Mouse (Mus musculus) forebrain, postnatal 0 days (tissue): Measurements from ENCODE around the gene Sass6. TPM values are rescaled to one million over a fixed set of nuclear protein-coding genes. Genes with fewer than 3 reads are reported as not detected.

Source experiments
- ATAC-seq: fragments of 200-750 bp; cut with Nextera tagmentation; 2 replicates; pipeline ENCODE4 v1.8.0; 2017; ENCODE audit warnings: mild to moderate bottlenecking, moderate library complexity
- DNase-seq: peaks from one replicate; pipeline ENCODE4 v3.0.0-alpha.2; 2015
- H3K27ac ChIP-seq: fragments of 300-500 bp; sonication (generic); 2 replicates; pipeline ENCODE4 v1.5.1; 2014; ENCODE audit warnings: low read depth, mild to moderate bottlenecking, antibody characterized with exemption, low read length, moderate library complexity, mixed read lengths
- H3K27me3 ChIP-seq: fragments of 300-500 bp; sonication (generic); 2 replicates; pipeline ENCODE4 v1.6.1; 2014; ENCODE audit warnings: mild to moderate bottlenecking, low read length, mixed read lengths; ENCODE audit not compliant: insufficient read depth
- H3K36me3 ChIP-seq: fragments of 300-500 bp; sonication (generic); 2 replicates; pipeline ENCODE4 v1.6.1; 2014; ENCODE audit warnings: mild to moderate bottlenecking, moderate library complexity; ENCODE audit not compliant: insufficient read depth
- H3K4me1 ChIP-seq: fragments of 300-500 bp; sonication (generic); 2 replicates; pipeline ENCODE4 v1.6.1; 2014; ENCODE audit warnings: antibody characterized with exemption; ENCODE audit not compliant: insufficient read depth
- H3K4me2 ChIP-seq: fragments of 300-500 bp; sonication (generic); 2 replicates; pipeline ENCODE4 v1.6.1; 2014; ENCODE audit warnings: low read depth, mild to moderate bottlenecking, moderate library complexity
- H3K4me3 ChIP-seq: fragments of 300-500 bp; sonication (generic); 2 replicates; pipeline ENCODE4 v1.5.1; 2014; ENCODE audit warnings: low read depth, low read length, mixed read lengths
- H3K9ac ChIP-seq: fragments of 300-500 bp; sonication (generic); 2 replicates; pipeline ENCODE4 v1.6.1; 2014; ENCODE audit warnings: mild to moderate bottlenecking
- H3K9me3 ChIP-seq: fragments of 300-500 bp; sonication (generic); 2 replicates; pipeline ENCODE4 v1.6.1; 2016; ENCODE audit warnings: low read length
- CTCF ChIP-seq: sonication (generic); IDR thresholded peaks from 2 replicates; pipeline ENCODE4 v1.5.1; 2016; ENCODE audit warnings: antibody characterized with exemption, control low read depth, low read depth
- WGBS: fragments of 180-500 bp; shearing (Covaris S2); extraction: QIAGEN DNeasy Blood & Tissue Kit; methylation state at CpG from one replicate; pipeline ENCODE4 v1.1.7; 2014; 5-methylcytosine and 5-hydroxymethylcytosine counted together
- polyA plus RNA-seq: library from polyadenylated mRNA; unstranded; fragments of >200 nt; fragmentation: Nextera tagmentation; extraction: Ambion mirVana; gene quantifications from 2 replicates; pipeline ENCODE4 v1.2.1, GENCODE M21; 2015
- total RNA-seq: library from RNA; depleted of rRNA; stranded (reverse); fragments of >200 nt; gene quantifications from 2 replicates; pipeline ENCODE4 v1.2.3, GENCODE M21; 2014

Sass6 gene
- total and polyA plus RNA-seq, 2 experiments from 2014 or later: 8.0 to 10.3 TPM

- DNase-seq (no peak), ATAC-seq (no peak)
- 30% methylated on average over 1 of the region's 1 CpGs for WGBS
- Histone ChIP-seq H3K4me2 (no peak overlapping the region), H3K4me3 (no peak overlapping the region), H3K27me3 (no peaks in the 10 kb centered on the region), H3K9ac (no peak overlapping the region), H3K4me1 (no peaks in the 10 kb centered on the region), H3K27ac (no peak overlapping the region), H3K9me3 (no peaks in the 10 kb centered on the region), H3K36me3 (peaks cover 44% of the 10 kb centered on the region)
- no peak for TF ChIP-seq CTCF
Measured at GRCm38 (mm10) chr3:116631459-116631858, 36.7 kb downstream of the Sass6 start.

- ATAC-seq: no peak
- Histone ChIP-seq H3K4me1 (no peaks in the 10 kb centered on the region), H3K27me3 (no peaks in the 10 kb centered on the region), H3K9me3 (no peaks in the 10 kb centered on the region), H3K27ac (no peak overlapping the region), H3K4me3 (no peak overlapping the region), H3K9ac (no peak overlapping the region), H3K4me2 (no peak overlapping the region), H3K36me3 (peaks cover 44% of the 10 kb centered on the region)
- no peak for DNase-seq
- no peak for TF ChIP-seq CTCF
- 91% methylated on average over 3 of the region's 3 CpGs for WGBS
Measured at GRCm38 (mm10) chr3:116632971-116633370, 38.2 kb downstream of the Sass6 start.

GRCm38 (mm10) chr3:116634091-116634490 lies 39.3 kb downstream of the Sass6 start:
- no peak for DNase-seq
- peaks cover 53% of the 10 kb centered on the region for H3K36me3 ChIP-seq
- H3K9ac ChIP-seq: no peak overlapping the region
- ATAC-seq: no peak
- WGBS: 84% methylated on average over 3 of the region's 3 CpGs
- no peaks in the 10 kb centered on the region for H3K9me3 ChIP-seq
- no peak overlapping the region for H3K4me2 ChIP-seq
- no peaks in the 10 kb centered on the region for H3K27me3 ChIP-seq
- no peak overlapping the region for H3K4me3 ChIP-seq
- no peaks in the 10 kb centered on the region for H3K4me1 ChIP-seq
- no peak overlapping the region for H3K27ac ChIP-seq
- no peak for TF ChIP-seq CTCF

- no peak for TF ChIP-seq CTCF
- Histone ChIP-seq H3K4me1 (no peaks in the 10 kb centered on the region), H3K27me3 (no peaks in the 10 kb centered on the region), H3K4me2 (no peak overlapping the region), H3K36me3 (peaks cover 61% of the 10 kb centered on the region), H3K4me3 (no peak overlapping the region), H3K9me3 (no peaks in the 10 kb centered on the region), H3K27ac (no peak overlapping the region), H3K9ac (no peak overlapping the region)
- ATAC-seq (no peak), DNase-seq (no peak)
- 96% methylated on average over 8 of the region's 8 CpGs for WGBS
Measured at GRCm38 (mm10) chr3:116634853-116635252, 40.1 kb downstream of the Sass6 start.

GRCm38 (mm10) chr3:116635799-116636198 lies 41.0 kb downstream of the Sass6 start:
- Histone ChIP-seq H3K4me1 (no peaks in the 10 kb centered on the region), H3K9ac (no peak overlapping the region), H3K4me2 (no peak overlapping the region), H3K4me3 (no peak overlapping the region), H3K36me3 (peaks cover 66% of the 10 kb centered on the region), H3K27ac (no peak overlapping the region), H3K27me3 (no peaks in the 10 kb centered on the region), H3K9me3 (no peaks in the 10 kb centered on the region)
- WGBS: 60% methylated on average over 5 of the region's 5 CpGs
- TF ChIP-seq CTCF: no peak
- ATAC-seq: no peak
- no peak for DNase-seq

- Histone ChIP-seq H3K36me3 (peaks cover 67% of the 10 kb centered on the region), H3K9ac (no peak overlapping the region), H3K4me1 (no peaks in the 10 kb centered on the region), H3K27ac (no peak overlapping the region), H3K4me2 (no peak overlapping the region), H3K4me3 (no peak overlapping the region), H3K9me3 (no peaks in the 10 kb centered on the region), H3K27me3 (no peaks in the 10 kb centered on the region)
- ATAC-seq (no peak), DNase-seq (no peak)
- WGBS: 86% methylated on average over 9 of the region's 9 CpGs
- TF ChIP-seq CTCF: no peak
Measured at GRCm38 (mm10) chr3:116637693-116638476, 43.1 kb downstream of the Sass6 start.

GRCm38 (mm10) chr3:116638572-116638971 lies 43.8 kb downstream of the Sass6 start:
- H3K36me3 ChIP-seq: peaks cover 68% of the 10 kb centered on the region
- H3K4me1 ChIP-seq: no peaks in the 10 kb centered on the region
- WGBS: 91% methylated on average over 7 of the region's 7 CpGs
- H3K9me3 ChIP-seq: no peaks in the 10 kb centered on the region
- no peak for DNase-seq
- TF ChIP-seq CTCF: no peak
- H3K27ac ChIP-seq: no peak overlapping the region
- no peak overlapping the region for H3K9ac ChIP-seq
- H3K27me3 ChIP-seq: no peaks in the 10 kb centered on the region
- no peak for ATAC-seq
- no peak overlapping the region for H3K4me2 ChIP-seq
- no peak overlapping the region for H3K4me3 ChIP-seq
